Mouse (Mus musculus) layer of hippocampus, adult 9-11 months (tissue): ENCODE results near the gene Ube2h.
"Not testable (repeated sequence)": the region's sequence is repeated elsewhere in the genome, so short reads cannot be mapped to it uniquely, and the experiment has no call there.

Experiments used
- DNase-seq: peaks from one replicate; pipeline ENCODE4 v3.0.0; 2022

The Ube2h gene

DNA sequence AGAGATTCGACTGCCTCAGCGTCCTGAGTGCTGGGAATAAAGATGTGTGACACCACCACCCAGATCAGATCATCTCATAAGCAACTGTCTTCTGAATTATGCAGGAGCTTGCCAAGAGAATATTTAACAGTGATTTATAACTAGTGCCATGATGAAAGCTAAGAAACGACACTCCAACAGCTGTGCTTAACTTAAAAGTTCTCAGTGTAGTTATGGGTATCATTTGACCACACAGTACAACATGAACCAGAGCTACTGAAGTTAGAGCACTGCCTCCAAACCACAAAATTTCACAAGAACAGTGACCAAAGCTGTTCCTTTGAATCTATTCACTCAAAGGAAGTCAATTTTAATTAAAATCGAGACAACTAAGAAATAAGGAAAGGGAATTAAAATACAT is 61.4 kb downstream of the Ube2h start:
- DNase-seq = no peak

DNA sequence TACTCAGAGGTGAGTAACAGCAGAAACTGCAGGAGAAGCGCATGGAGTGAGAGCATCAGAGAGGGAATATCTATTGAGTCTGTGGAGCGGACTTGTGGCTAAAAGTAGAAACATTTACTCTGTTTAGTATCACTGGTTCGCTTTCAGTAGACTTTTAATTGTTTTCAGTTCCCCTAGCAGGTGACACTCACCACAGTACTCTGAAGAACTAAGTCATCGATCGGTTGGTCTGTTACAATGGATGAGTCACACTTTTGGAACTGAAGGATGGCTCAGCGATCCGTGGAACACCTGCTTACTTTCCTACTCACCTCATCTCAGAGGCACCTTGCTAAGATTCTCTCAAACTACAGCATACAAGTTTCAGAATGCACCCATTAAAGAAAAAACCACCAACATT is 64.2 kb downstream of the Ube2h start:
- no peak for DNase-seq

- DNase-seq = no peak
Measured at GRCm38 (mm10) chr6:30239207-30239606, 65.1 kb downstream of the Ube2h start.

GRCm38 (mm10) chr6:30238079-30238478 is 66.3 kb downstream of the Ube2h start:
- DNase-seq = no peak

GRCm38 (mm10) chr6:30236564-30236963 is 67.8 kb downstream of the Ube2h start:
- peak; percentile 48 for DNase-seq

DNA sequence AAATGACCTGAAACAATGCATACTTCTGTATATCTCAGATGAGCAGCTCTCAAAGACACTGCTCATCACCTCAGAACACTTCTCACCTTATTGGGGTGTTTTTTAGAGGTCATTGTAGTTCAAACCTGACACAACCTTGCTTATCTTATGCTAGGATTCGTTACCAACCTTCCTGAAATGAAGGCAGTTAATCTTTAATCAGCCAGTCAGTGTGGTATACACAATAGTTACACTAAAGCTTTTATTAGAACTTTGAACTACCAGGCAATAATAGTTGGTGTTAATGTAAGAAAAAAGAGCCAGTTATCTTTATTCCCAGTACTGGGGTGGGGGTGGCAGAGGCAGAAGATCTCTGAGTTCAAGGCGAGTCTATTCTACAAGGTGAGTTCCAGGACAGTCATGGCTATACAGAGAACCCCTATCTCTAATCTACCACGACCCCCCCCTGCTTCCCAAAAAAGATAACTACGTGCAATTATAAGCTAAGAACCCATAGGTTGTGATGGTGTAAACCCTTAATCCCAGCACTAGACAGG is 72.5 kb downstream of the Ube2h start:
- DNase-seq = no peak

- DNase-seq = peak; percentile 30
Measured at GRCm38 (mm10) chr6:30230246-30230645, 74.1 kb downstream of the Ube2h start.

GRCm38 (mm10) chr6:30228921-30229320 is 75.4 kb downstream of the Ube2h start:
- DNase-seq = no peak

- no peak for DNase-seq
Measured at GRCm38 (mm10) chr6:30228353-30228752, 76.0 kb downstream of the Ube2h start.

GRCm38 (mm10) chr6:30226971-30227700 is 77.2 kb downstream of the Ube2h start:
- no peak for DNase-seq

DNA sequence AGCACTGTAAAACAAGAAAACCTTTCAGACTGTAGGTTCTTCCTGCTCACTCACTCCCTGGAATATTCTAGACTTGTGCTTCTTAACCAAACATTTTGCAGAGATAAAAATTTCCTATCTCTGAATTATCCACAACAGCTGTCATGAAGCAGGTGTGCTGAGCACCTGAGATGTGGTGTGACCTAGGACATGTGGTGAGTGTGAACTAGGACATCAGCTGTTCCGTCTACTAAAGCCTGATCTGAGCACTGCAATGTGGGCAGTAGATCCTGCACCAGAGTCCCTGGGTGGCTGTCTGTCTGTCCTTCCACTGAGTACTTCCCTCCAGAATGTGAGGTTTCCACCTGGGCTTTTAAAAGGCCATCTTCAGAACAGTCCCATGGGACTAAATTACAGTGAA is 79.6 kb downstream of the Ube2h start:
- no peak for DNase-seq

- DNase-seq = peak; percentile 53
Measured at GRCm38 (mm10) chr6:30222321-30222720, 82.0 kb downstream of the Ube2h start.

- DNase-seq = no peak
Measured at GRCm38 (mm10) chr6:30217581-30217980, 86.8 kb downstream of the Ube2h start.

DNA sequence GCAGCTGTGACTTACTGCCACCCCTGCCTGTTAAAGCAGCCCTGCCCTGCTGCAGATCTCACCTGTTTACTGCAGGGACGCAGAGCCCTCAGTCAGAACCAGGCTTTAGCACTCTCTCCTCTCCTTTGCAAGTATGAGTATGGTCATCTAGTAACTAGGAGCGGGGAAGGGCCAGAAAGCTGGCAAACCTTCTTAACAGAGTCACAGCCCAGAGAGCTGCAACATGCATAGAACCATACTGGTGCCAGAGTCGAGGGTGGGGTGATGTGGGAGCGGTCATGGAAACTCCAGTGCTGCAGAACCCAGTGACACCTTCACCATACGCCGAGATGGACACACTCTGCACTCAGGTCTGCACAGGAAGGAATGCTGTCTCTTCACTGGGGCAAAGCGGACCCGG is 91.9 kb downstream of the Ube2h start:
- DNase-seq = no peak

DNA sequence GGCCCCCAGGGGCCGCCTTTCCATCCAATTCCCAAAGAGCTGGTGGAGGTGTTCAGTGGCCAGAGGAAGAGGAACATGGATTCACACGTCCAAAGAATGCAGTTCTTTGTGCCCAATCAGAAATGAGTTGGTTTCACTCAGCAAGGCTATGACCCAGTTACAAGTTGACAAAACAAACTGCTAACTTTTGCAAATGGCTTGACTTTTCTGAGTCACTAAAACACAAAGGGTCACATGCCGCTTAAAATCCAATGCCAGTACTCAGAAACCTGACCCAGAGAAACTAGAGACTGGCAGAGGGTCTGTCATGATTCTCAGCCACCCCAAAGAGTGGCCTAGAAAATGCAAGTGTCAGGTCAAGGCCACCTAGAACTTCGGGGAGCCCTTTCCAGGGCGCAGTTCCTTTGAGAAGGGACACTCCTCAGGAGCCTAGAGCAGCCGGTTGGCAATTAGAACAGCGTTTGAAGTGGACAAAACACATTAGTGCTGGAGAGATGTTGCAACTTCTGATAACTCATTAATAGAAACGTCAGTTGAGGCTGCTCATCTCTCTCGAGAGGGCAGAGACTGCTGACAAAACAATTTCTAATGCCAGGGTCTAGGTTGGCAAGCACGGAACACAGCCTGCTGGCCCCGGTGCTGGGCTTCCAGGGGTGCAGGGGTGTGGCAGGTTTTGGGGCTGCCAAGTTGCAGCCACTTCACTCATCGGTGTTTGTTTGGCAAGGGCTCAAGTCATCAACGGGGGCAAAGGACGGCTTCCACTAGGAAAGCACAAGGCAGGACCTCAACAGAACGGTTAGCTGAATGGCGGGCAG is 92.5 kb downstream of the Ube2h start:
- no peak for DNase-seq

GRCm38 (mm10) chr6:30210788-30211187 is 93.6 kb downstream of the Ube2h start:
- peak; percentile 65 for DNase-seq

- DNase-seq = no peak
Measured at GRCm38 (mm10) chr6:30208844-30209243, 95.5 kb downstream of the Ube2h start.

- DNase-seq = peak; percentile 68
Measured at GRCm38 (mm10) chr6:30205587-30206202, 98.6 kb downstream of the Ube2h start.

GRCm38 (mm10) chr6:30205180-30205538 is 99.2 kb downstream of the Ube2h start:
- not testable (repeated sequence) for DNase-seq

DNA sequence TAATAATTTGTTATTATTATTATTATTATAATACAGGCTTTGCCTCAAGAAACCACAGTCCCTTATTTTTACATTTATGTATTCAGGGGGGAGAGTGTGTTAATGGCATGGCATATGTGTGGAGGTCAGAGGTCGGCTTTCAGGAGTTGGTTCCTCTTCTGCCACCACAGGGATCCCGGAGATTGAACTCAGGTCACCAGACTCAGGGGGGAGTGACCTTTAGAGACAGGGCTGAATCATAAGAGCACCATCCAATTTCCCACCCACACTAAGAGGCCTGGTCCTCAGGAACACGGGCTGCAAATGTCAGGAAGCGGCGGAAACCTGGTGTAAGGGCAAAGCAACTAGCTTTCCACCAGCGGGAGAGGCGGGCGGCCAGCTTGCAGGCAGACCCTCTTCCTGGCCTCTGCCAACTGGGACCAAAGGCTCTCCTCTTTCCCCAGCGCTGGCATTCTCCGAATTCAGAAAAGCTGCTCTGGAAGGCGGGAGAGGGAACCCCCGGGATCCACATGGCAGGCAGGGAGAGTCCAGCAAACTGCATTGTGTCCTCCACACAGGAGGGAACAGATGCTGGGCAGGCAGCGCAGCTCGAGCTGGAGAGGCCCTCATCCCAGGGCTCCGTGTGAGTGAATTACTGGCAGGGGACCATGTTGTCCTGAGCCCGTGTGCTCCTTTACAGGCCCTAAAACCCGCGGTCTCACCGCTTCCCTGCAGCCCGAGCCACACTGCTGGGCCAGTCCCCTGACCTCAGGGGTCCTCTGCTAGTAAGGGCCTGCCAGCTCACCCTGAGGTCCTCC is 99.8 kb downstream of the Ube2h start:
- no peak for DNase-seq

- no peak for DNase-seq
Measured at GRCm38 (mm10) chr6:30196143-30196542, 108.2 kb downstream of the Ube2h start.

- no peak for DNase-seq
Measured at GRCm38 (mm10) chr6:30195656-30196055, 108.7 kb downstream of the Ube2h start.

DNA sequence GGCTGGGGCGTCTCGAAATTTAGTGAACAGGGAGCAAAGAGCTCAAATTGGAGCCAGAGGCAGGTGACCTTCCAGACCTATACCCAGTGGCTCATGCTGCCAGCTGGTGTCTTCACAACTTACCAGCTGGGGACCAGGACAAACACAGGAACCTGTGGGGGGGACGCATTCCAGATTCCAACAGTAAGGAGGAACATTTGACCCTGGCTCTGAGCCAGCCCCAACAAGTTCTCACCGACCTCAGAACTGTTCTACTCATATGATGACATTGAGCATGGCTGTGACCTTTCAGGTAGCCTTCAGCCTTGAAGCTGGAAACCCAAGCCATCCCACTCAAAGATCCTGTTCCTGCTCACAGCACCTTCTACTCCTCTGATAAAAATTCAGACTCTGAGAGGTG is 120.7 kb downstream of the Ube2h start:
- no peak for DNase-seq
